Mouse (Mus musculus) midbrain, embryonic 15.5 days (tissue): ENCODE data around the gene Eid2b. TPM values are rescaled to one million over a fixed set of nuclear protein-coding genes. Genes with fewer than 3 reads are reported as not detected.

Experiments used
- ATAC-seq: fragments of 200-750 bp; cut with Nextera tagmentation; replicated peaks from 2 replicates; pipeline ENCODE4 v1.8.0; 2017; ENCODE audit warnings: moderate TSS enrichment
- H3K27ac ChIP-seq: fragments of 300-500 bp; sonication (generic); 2 replicates; pipeline ENCODE4 v1.5.1; 2015; ENCODE audit warnings: mild to moderate bottlenecking, inconsistent platforms
- H3K27me3 ChIP-seq: fragments of 300-500 bp; sonication (generic); replicated peaks from 2 replicates; pipeline ENCODE4 v1.6.1; 2015; ENCODE audit warnings: inconsistent platforms
- H3K36me3 ChIP-seq: fragments of 300-500 bp; sonication (generic); replicated peaks from 2 replicates; pipeline ENCODE4 v1.6.1; 2015; ENCODE audit warnings: inconsistent platforms
- H3K4me1 ChIP-seq: fragments of 300-500 bp; sonication (generic); 2 replicates; pipeline ENCODE4 v1.6.1; 2015; ENCODE audit warnings: inconsistent platforms
- H3K4me2 ChIP-seq: fragments of 300-500 bp; sonication (generic); 2 replicates; pipeline ENCODE4 v1.6.1; 2015; ENCODE audit warnings: inconsistent platforms, mild to moderate bottlenecking, moderate library complexity
- H3K4me3 ChIP-seq: fragments of 300-500 bp; sonication (generic); 2 replicates; pipeline ENCODE4 v1.5.1; 2015; ENCODE audit warnings: mild to moderate bottlenecking, inconsistent platforms
- H3K9ac ChIP-seq: fragments of 300-500 bp; sonication (generic); 2 replicates; pipeline ENCODE4 v1.6.1; 2015; ENCODE audit warnings: mild to moderate bottlenecking, inconsistent platforms
- H3K9me3 ChIP-seq: fragments of 300-500 bp; sonication (generic); 2 replicates; pipeline ENCODE4 v1.6.1; 2016; ENCODE audit warnings: inconsistent platforms
- WGBS: fragments of 180-500 bp; shearing (Covaris S2); methylation state at CpG from one replicate; pipeline ENCODE4 v1.1.7; 2015; ENCODE audit warnings: mixed read lengths; 5-methylcytosine and 5-hydroxymethylcytosine counted together
- polyA plus RNA-seq: library from polyadenylated mRNA; unstranded; fragments of >200 nt; fragmentation: Nextera tagmentation; extraction: Ambion mirVana; gene quantifications from 2 replicates; pipeline ENCODE4 v1.2.1, GENCODE M21; 2015

Eid2b gene
- polyA plus RNA-seq, 1 experiment from 2014 or later, result 45.1 TPM

DNA sequence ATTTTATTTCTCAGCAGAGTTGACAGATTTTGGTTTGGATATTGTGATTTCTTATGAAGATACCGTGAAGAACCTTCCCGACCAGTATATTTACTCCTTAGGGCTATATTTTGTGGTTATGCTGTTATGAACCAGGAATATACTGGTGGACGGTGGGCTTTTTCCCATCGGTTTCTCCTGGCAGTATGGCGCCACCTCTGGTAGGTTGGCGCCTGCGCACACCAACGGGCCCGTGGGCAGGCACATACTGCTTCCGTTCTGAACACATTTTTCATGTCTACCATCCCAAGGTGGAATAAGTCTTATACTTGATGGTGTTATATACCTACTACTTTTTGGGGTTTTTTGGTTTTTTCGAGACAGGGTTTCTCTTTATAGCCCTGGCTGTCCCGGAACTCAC lies 8.2 kb upstream of the Eid2b start:
- Histone ChIP-seq H3K27ac (no peak overlapping the region), H3K4me1 (peaks cover 19% of the 10 kb centered on the region), H3K36me3 (peaks cover 8% of the 10 kb centered on the region; the same call in 1 of the 2 replicates), H3K9ac (no peak overlapping the region), H3K4me2 (peak overlapping the region; percentile 74), H3K27me3 (peaks cover 4% of the 10 kb centered on the region; the same call in 1 of the 2 replicates), H3K9me3 (no peaks in the 10 kb centered on the region), H3K4me3 (peak overlapping the region; percentile 58; the same call in 1 of the 2 replicates)
- WGBS, result 94% methylated on average over 12 of the region's 12 CpGs
- ATAC-seq, result no peak

DNA sequence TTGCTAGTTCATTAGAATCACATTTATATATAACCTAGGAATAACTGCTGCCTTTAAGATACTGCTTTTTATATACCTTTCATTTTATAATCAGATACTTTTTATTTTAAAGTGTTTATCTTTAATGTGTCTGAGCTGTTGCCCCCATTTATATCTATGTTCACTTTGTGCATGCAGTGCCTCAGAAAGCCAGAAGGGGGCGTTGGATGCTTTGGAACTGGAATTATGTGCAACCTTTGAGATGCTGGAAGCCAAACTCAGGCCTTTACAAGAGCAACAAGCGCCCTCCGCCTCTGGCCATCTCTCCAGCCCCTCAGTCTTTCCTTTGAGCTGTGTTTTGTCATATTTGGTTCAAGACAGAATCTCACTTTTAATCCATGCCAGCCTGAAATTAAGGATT lies 5.8 kb upstream of the Eid2b start:
- H3K4me2 ChIP-seq, result no peak overlapping the region
- no peak overlapping the region for H3K27ac ChIP-seq
- H3K4me3 ChIP-seq, result no peak overlapping the region
- no peaks in the 10 kb centered on the region for H3K27me3 ChIP-seq
- H3K36me3 ChIP-seq, result peaks cover 8% of the 10 kb centered on the region; the same call in 1 of the 2 replicates
- 71% methylated on average over 3 of the region's 3 CpGs for WGBS
- no peaks in the 10 kb centered on the region for H3K9me3 ChIP-seq
- no peak for ATAC-seq
- H3K9ac ChIP-seq, result no peak overlapping the region
- H3K4me1 ChIP-seq, result peaks cover 19% of the 10 kb centered on the region

DNA sequence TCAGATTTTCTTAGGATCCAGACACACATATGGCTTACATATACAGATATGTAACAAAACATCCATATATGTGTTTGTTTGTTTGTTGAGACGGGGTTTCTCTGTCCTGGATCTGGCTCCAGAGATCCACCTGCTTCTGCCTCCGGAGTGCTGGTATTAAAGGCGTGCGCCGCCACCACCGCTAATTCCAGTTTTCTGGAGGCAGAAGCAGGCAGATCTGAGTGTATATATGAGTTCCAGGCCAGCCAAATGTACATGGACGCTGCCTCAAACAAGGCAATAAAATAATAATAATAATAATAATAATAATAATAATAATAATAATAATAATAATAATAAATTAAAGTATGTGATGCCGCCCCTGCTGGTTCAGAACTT lies 313 bp upstream of the Eid2b start:
- H3K9me3 ChIP-seq, result no peaks in the 10 kb centered on the region
- H3K27ac ChIP-seq, result no peak overlapping the region
- H3K36me3 ChIP-seq, result peaks cover 8% of the 10 kb centered on the region; the same call in 1 of the 2 replicates
- H3K4me1 ChIP-seq, result peaks cover 16% of the 10 kb centered on the region
- H3K27me3 ChIP-seq, result no peaks in the 10 kb centered on the region
- WGBS, result 60% methylated on average over 8 of the region's 8 CpGs
- H3K4me2 ChIP-seq, result no peak overlapping the region
- no peak overlapping the region for H3K9ac ChIP-seq
- 0 out of 2 replicates have a peak overlapping the region, but pooled peaks have one; percentile 62 for H3K4me3 ChIP-seq
- ATAC-seq, result peak; percentile 51; the same call in 1 of the 2 replicates

DNA sequence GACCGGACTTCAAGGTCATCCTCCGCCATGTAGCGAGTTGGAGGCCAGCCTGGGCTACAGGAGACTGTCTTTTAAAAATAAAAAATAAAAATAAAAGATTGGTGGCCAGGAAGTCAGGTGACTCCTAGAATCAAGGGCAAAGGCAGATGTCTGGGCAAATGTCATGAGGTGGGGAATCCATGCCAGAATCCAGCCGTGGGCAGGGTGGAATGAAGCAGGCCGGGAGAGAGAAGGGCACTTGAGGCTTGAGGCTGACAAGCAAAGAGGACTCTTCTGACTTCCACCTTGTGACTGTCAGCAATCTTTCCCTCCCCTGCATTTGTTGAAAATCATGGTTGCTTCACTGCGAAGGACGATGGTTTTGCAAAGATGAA lies 727 bp downstream of the Eid2b start:
- Histone ChIP-seq H3K27ac (peak overlapping the region; percentile 86), H3K9me3 (no peaks in the 10 kb centered on the region), H3K4me1 (peaks cover 16% of the 10 kb centered on the region), H3K4me2 (peak overlapping the region; percentile 80), H3K9ac (peak overlapping the region; percentile 78), H3K27me3 (no peaks in the 10 kb centered on the region), H3K4me3 (peak overlapping the region; percentile 62), H3K36me3 (no peaks in the 10 kb centered on the region)
- 79% methylated on average over 7 of the region's 7 CpGs for WGBS
- no peak for ATAC-seq

DNA sequence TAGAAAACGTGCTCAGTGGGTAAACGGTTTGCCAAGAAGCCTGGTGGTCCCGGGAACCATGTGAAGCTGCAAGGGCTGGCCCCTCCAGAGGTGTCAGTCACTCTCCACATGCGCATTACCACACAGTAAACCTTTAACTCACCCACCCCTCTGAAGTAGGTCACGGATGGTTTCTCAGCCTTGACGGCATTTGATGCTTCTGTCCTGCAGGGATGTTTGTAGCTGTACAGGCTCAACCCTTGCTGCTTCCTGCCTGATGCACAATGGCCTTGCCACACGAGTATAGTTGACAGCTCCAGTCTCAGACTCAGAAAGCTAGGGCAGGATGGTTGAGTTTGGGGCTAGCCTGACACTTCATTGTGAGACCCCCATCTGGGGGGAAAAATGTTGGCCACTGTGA lies 3.1 kb downstream of the Eid2b start:
- H3K4me3 ChIP-seq, result no peak overlapping the region
- peaks cover 16% of the 10 kb centered on the region for H3K4me1 ChIP-seq
- H3K27ac ChIP-seq, result no peak overlapping the region
- ATAC-seq, result no peak
- no peaks in the 10 kb centered on the region for H3K9me3 ChIP-seq
- no peak overlapping the region for H3K4me2 ChIP-seq
- no peaks in the 10 kb centered on the region for H3K36me3 ChIP-seq
- no peaks in the 10 kb centered on the region for H3K27me3 ChIP-seq
- WGBS, result 81% methylated on average over 7 of the region's 7 CpGs
- no peak overlapping the region for H3K9ac ChIP-seq

DNA sequence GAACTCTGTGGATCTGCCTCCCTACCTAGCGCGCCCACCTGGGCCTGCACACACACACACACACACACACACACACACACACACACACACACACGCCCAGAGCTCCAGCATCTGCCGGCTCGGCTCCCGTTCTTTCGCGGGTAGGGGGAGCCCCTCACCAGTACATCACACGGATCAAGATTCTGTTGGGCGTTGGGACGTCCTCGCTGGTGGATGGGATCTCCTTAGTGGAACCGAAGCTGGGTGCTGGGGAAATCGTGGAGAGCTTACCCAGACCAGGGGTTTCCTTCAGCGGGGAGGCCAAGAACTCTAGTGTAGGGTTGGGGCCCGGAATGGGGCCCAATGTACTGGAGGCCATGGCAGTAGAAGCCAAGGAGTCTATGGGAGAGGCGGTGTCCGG lies 12.6 kb downstream of the Eid2b start:
- ATAC-seq, result 0 out of 2 replicates have a peak, but pooled peaks have one; percentile 8
- Histone ChIP-seq H3K4me1 (peaks cover 24% of the 10 kb centered on the region), H3K36me3 (no peaks in the 10 kb centered on the region), H3K27me3 (peaks cover 38% of the 10 kb centered on the region), H3K27ac (no peak overlapping the region), H3K9me3 (no peaks in the 10 kb centered on the region), H3K4me2 (peak overlapping the region; percentile 49), H3K9ac (no peak overlapping the region), H3K4me3 (peak overlapping the region; percentile 29)
- WGBS, result 1% methylated on average over 16 of the region's 18 CpGs

DNA sequence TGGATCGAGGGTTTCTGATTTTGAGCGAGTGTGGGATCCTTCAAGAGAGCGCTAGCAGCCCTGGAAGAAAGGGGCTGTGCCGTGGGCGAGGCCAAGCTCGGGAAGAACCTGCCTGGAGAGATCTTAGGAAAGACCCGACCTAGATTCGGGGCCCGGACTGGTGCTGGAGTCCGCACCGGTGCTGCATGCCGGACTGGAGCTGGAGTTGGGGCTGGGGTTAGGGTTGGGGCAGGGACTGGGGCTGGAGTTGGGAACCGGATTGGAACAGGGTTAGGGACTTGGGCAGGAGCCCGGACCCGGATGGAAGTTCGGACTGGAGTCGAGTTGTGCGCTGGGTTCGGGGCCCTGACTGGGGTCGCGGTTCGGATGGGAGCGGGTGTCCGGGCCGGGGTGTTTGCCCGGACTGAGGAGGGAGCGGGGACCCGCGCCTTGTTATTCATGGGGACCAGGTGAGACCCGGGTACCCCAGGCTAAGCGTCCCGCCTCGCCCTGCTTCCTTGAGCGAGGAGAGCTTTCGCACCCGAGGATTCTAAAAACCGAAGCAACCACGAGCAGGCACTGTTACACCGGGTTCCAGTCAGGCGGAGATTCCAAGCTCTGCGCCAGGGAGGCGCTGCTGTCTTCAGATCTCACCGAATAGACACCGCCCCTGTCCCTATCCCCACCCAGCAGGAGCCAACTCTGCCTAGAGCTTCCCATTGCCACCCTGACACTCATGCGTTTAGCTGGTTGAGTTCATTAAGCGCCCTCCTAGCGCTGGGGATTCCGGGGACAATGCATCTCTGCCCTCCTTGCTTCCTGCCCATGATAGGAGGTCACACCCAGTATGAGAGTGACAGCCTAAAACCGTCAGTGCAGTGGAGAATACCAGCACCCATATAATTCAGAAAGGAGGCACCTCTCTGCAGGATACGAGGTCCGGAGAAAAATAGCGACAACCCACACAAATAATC lies 13.4 kb downstream of the Eid2b start, which contains the start of gene Selenov:
Selenov (minus strand) TSS at position 549 of the 953 bp plus-strand sequence.
- ATAC-seq, result peak; percentile 37; the same call in 1 of the 2 replicates
- 1% methylated on average over 52 of the region's 52 CpGs for WGBS
- Histone ChIP-seq H3K4me3 (peak within 1 kb of the TSS; percentile 29), H3K9ac (peak within 1 kb of the TSS; percentile 2; the same call in 1 of the 2 replicates), H3K27ac (no peak within 1 kb of the TSS), H3K9me3 (no peaks in the 10 kb centered on the region), H3K36me3 (no peaks in the 10 kb centered on the region), H3K4me2 (peak within 1 kb of the TSS; percentile 49), H3K4me1 (peaks cover 24% of the 10 kb centered on the region), H3K27me3 (peaks cover 38% of the 10 kb centered on the region)

DNA sequence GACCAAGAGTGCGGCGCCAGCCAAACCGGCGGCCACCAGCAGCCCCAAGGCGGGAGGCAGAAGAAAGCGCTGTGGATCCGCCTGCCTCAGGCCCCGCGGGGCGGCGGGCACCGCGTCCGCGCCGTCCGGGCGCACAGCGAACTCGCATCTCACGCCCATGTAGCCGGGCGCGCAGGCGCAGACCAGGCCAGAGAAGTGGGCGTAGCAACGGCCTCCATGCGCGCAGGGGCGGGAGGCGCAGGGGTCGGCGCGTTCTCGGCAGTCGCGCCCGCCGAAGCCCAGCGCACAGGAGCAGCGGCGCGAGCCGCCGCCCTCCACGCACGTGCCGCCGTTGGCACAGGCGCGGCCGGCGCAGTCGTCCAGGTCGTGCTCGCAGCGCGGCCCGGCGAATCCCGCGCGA lies 16.9 kb downstream of the Eid2b start:
- peak; percentile 79 for ATAC-seq
- 3% methylated on average over 59 of the region's 63 CpGs for WGBS
- Histone ChIP-seq H3K27me3 (peaks cover 28% of the 10 kb centered on the region), H3K4me3 (peak overlapping the region; percentile 64), H3K9ac (peak overlapping the region; percentile 69), H3K4me1 (peaks cover 35% of the 10 kb centered on the region), H3K27ac (peak overlapping the region; percentile 66), H3K36me3 (no peaks in the 10 kb centered on the region), H3K9me3 (no peaks in the 10 kb centered on the region), H3K4me2 (peak overlapping the region; percentile 81)

DNA sequence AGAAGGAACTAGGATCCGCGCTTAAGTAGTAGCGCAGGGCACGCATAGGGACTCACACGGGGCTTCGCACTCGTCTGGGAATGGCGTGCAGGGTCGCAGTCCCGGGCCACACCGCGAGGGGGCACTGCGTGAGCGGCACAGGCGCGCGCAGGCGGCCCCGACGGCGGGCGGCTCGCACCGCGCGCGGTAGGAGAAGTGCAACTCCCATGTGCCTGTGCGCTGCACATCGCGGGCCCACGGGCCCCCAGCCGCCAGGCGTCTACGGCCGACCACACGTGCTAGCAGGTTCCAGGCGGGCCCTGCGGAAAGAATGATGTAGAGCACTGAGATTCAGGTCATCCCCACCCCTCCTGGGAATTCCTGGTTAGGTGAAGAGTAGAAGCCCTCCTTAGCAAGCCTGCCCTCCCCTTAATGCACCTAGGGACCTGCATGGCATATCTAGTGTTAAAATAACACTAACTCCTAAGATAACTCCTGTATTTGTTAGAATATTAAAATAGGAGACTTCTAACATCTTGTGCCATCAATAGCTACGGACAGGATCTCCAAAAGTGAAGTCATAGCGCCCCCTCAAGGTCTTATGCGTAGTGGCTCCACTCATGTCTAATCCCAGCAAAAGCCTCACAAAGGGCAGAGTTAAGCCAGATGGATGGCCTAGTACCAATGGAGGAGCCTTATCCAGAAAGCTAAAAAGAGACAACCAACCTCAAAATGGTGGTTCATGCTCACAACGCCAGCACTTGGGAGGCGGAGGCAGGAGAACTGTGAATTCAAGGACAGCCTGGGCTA lies 21.5 kb downstream of the Eid2b start:
- peak overlapping the region; percentile 22 for H3K4me3 ChIP-seq
- H3K9ac ChIP-seq, result no peak overlapping the region
- H3K9me3 ChIP-seq, result no peaks in the 10 kb centered on the region
- 10% methylated on average over 43 of the region's 43 CpGs for WGBS
- H3K4me2 ChIP-seq, result peak overlapping the region; percentile 47
- ATAC-seq, result 0 out of 2 replicates have a peak, but pooled peaks have one; percentile 28
- H3K27me3 ChIP-seq, result no peaks in the 10 kb centered on the region; the same call in 1 of the 2 replicates
- no peaks in the 10 kb centered on the region for H3K36me3 ChIP-seq
- 0 out of 2 replicates have a peak overlapping the region, but pooled peaks have one; percentile 22 for H3K27ac ChIP-seq
- H3K4me1 ChIP-seq, result peaks cover 36% of the 10 kb centered on the region

DNA sequence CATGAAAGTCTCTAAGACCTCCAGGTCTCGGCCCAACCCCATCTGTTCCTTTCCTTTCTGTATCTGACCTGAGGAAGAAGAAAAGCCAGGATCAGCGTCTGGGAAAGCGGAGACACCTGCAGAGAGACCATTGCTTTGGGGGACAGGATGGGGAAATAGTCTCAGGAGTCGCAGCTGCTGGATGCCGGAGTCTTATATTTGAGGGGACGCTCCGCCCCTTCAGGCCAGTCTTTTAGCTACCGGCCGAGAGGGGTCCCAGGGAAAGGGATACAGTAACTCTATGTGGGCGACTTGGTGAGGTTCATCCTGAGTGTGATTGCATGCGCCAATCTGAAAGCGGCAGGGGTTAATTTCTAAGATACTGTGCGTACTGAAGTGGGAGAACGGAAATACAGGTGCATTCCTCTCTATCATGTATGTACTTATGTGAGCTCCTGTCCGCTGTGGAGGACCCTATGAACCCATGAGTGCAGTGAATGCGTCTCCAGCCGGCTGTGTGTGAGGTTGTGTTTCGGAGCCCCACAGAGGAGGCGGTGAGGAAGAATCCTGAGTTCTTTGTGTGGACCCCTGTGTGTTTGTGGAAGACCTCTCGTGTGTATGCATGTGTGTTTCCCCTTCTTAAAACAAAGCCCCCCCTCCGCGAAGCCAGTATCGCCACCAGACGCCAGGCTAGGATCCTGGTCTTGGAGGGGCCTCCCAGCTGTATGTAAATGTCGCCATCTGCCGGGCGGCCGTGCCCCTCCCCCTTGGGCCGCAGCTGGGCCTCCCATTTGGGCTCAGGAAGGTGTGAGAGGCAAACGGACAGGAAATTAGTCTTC lies 24.3 kb downstream of the Eid2b start, which contains the start of gene Dll3:
Dll3 (minus strand) TSS at position 623 of the 818 bp plus-strand sequence.
- peaks cover 26% of the 10 kb centered on the region for H3K4me1 ChIP-seq
- H3K9ac ChIP-seq, result peak within 1 kb of the TSS; percentile 37
- ATAC-seq, result peak; percentile 55
- peak within 1 kb of the TSS; percentile 74 for H3K27ac ChIP-seq
- H3K27me3 ChIP-seq, result no peaks in the 10 kb centered on the region; the same call in 1 of the 2 replicates
- peak within 1 kb of the TSS; percentile 37 for H3K4me3 ChIP-seq
- H3K4me2 ChIP-seq, result peak within 1 kb of the TSS; percentile 54
- 1% methylated on average over 30 of the region's 30 CpGs for WGBS
- H3K36me3 ChIP-seq, result peaks cover 13% of the 10 kb centered on the region
- no peaks in the 10 kb centered on the region for H3K9me3 ChIP-seq

DNA sequence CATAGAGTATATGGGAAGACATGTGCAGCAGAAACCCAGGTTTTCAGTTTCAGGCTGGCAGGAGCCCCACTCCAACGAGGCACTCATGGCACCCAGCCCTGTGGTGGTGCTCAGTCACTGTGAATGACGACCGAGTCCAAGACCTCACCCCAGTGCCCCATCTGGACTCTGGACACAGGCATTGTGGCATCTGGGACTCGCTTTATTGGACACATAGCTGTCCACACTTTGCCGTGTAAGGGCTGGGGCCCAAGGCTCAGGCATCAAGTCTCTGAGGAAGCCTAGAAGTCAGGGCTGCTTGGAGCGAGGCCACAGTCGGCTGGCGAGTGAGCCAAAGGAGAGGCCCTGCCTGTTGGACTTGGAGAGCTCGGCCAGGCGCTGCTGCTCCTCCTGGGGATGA lies 28.1 kb downstream of the Eid2b start:
- 90% methylated on average over 10 of the region's 10 CpGs for WGBS
- Histone ChIP-seq H3K27ac (no peak overlapping the region), H3K4me3 (no peak overlapping the region), H3K4me1 (peaks cover 23% of the 10 kb centered on the region), H3K9ac (no peak overlapping the region), H3K9me3 (no peaks in the 10 kb centered on the region), H3K27me3 (no peaks in the 10 kb centered on the region), H3K4me2 (no peak overlapping the region), H3K36me3 (peaks cover 30% of the 10 kb centered on the region)
- no peak for ATAC-seq
